Mouse (Mus musculus) spleen, postnatal 10 days (tissue): Measurements from ENCODE around the gene Fam83c.

Source experiments
- DNase-seq, 2 experiments: peaks; one replicate each; pipeline ENCODE4 v3.0.0; 2021 to 2022; ENCODE audit warnings: low spot score in 2 of 2

The Fam83c gene

GRCm38 (mm10) chr2:155826630-155827424 is 7.8 kb downstream of the Fam83c start, which contains the start of gene Eif6:
Gene Eif6, minus strand, starts transcription at chr2:155826925.
- DNase-seq = peak in 1 of 2 experiments; percentile 89

DNA sequence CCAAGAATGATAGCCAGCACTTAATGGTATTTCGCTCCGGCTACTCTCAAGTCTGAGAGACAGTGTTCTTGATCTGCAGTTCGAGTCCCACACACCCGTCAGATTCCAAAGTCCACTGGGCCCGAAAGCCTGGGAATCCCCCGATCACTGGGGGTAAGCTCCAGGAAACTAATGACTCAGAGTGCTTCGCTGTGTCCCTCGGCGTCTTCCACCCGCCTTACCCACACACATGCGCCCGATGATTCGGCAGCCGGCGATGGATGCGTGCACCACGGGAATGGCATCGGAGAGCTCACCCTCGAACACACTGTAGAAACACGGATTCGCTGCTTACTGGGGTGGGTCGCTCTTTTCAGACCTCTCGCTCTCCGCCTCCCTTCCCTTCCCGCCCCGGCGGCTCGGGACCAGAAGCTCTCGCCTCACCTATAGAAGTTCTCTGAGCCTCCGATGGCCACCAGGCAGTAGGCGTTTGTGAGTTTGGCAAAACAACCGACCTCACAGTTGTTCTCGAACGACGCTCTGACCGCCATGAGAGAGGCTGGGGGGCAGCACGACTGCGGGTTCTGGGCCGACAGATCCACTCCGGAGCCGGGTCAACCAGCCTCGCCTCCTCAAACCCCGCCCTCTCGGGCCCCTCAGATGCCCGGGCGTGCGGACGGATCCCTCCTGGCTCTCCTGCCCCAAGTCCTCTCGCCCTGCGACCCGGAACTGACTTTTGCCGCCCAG is 8.6 kb downstream of the Fam83c start:
- DNase-seq = peak; percentile 51 to 73

DNA sequence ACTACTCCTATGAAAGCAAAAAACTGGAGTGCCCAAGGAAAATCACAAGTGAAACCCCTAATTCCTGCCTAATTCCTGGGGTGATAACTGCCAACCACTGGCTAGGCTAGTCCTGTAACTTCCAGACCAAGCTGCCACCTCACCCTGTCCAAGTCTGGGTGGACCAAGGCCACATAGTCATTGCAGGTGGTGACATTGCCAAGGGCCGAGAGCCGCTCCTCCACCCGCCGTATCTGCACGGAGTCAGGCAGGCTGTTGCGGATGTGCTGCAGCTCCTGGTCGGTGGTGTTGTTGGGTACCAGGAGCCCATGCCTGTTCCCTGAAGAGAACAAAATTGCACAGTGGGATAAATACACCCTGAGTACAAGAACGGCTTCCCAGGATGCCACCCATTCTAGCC is 10.9 kb downstream of the Fam83c start:
- DNase-seq = no peak

- no peak for DNase-seq
Measured at GRCm38 (mm10) chr2:155820779-155821178, 13.9 kb downstream of the Fam83c start.

- no peak for DNase-seq
Measured at GRCm38 (mm10) chr2:155819449-155820251, 15.0 kb downstream of the Fam83c start.

GRCm38 (mm10) chr2:155819392-155819448 is 15.4 kb downstream of the Fam83c start, which contains the start of gene BC029722:
Gene BC029722, minus strand, starts transcription at chr2:155819426.
- DNase-seq = no peak

GRCm38 (mm10) chr2:155818596-155819391 is 15.9 kb downstream of the Fam83c start:
- DNase-seq = peak; percentile 89 to 96

DNA sequence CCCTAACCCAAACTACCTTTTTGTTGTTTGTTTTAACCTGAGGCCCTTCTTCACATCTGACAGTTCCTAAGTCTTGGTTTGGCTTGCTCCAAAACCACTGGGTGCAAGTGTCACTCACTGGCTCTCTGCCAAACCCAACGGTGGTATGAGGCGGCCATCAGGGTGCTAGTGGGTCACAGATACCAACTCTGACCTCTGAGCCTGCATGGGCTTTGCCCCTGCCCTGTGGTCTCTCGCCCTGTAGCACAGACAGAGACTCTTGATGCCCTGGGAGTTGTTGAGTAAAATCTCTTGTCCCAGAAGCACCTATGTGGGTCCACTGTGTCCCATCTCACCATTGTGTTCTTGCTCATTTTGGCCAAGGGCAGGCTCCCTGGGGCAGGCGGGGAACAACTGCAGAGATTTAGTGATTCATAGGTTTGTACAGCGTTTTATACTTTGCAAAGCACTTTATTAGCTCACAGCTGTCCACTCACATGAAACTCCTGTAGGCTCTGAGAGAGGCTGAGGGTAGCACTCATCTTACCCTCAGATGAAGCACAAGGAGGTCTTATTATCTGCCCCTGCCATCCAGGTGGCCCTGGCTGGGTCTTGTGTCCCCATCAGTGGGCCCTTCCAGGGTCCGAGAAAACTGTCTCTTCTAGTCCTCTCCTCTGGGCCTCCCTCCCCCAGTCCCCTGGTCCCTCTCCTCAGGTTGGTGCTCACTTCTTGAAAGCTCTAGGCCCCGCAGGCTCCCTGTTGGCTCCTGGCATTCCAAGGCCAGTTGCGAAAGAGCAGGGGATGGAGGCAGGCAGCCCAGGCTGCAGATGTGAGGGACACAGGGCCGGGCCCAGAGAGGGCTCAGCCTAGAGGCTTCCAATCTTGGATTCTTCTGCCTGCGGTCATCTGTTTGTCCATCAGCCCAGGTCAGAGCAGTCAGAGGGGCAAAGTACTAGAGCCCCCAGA is 17.1 kb downstream of the Fam83c start:
- DNase-seq = no peak

DNA sequence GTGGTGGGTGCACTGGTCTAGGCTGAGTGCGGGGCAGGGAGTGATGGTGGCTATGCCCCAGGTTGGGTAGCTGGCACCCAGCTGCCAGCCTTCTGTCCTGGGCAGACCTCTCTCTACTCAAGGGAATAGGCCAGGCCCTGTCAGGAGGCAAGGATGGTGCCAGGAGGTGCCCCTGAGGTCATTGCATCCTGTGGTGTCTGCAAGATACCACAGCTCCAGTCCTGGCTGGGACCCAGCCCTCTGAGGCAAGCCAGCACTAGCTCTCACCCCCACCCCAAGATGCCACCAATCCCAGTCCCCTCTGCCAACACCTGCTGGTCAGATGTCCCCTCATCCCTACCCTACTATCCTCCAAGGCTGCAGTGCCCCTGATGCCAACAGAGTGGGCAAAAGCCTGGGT is 18.5 kb downstream of the Fam83c start:
- no peak for DNase-seq

DNA sequence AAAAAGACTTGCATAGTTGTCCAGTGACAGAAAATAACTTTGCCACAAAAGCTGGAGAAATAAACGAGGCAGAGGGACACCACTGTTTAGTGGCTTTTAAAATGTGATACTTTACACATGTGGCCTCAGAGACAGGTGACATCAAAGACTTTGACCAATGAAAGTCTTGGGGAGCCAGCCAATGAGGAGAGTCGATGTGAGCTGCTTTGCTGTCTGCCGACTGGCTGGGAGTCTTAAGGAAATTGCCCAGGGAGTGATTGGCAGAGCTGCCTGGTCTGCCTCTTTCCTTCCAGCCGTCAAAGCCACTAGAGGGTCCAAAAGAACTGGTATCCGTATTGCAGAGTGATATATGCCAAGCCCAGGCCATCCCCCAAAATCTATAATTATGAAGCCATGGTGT is 19.8 kb downstream of the Fam83c start:
- DNase-seq = no peak

- no peak for DNase-seq
Measured at GRCm38 (mm10) chr2:155812637-155813036, 22.0 kb downstream of the Fam83c start.

DNA sequence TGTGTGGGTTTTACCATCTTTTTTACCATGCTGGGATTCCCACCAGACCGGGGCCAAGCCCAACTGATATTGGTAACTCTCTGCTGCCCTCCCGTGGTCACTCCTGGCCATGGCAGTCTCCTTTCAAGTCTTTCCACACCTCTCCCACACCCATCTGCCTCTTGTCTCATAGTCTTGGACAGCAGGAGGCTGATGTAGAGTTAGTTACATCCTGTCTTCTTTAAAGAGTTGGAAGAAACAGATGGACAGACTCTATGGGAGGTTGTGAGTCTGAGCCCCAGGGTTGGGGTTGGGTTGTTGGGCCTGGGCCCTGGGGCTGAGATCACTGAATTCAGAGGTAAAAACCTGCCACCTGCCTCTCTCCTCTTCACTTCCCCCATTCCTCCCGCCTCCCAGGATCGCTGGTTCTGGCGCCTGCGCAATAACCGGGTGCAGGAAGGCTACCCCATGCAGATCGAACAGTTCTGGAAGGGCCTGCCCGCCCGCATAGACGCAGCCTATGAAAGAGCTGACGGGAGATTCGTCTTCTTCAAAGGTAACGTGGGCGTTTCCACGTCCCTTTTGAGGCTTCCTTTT is 22.7 kb downstream of the Fam83c start:
- peak; percentile 78 to 88 for DNase-seq

DNA sequence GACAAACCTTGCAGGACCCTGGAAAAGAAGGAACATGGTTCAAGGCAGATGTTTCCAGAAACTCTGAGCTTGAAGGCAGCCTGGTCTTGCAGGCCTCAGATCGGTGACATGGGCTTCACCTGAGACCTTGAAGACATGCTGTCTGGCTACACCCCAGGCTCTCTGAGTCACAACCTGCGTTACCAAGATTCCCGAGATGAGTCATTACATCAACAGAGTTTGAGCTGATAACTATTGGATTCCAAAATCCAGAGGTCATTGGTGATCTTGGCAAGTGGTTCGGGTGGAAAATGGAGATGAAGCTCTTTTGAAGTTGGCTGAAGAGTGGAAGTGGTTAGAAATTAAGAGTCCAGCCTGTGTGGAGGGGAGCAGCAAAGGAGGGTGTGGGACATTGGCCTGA is 25.0 kb downstream of the Fam83c start:
- DNase-seq = no peak

- no peak for DNase-seq
Measured at GRCm38 (mm10) chr2:155807408-155807807, 27.2 kb downstream of the Fam83c start.

DNA sequence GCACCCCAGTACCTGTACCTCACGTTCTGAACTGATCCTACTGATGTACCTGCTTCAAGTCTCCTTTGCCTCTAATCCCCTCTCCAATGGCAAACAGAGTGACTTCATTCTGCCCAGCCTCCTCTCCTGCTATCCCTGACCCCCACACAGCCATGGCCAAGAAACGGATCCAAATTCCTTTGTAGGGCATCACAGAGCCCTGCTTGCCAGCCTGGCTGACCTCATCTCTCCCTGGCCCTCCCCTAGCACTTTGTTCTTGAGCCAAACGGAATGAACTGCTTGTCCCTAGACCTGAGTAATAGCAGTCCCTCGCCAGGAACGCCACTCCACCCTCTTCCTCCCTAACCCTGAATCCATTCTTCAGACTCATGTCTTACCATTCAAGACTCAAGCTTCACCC is 28.1 kb downstream of the Fam83c start:
- DNase-seq = no peak

GRCm38 (mm10) chr2:155805925-155806255 is 28.8 kb downstream of the Fam83c start:
- no peak for DNase-seq

DNA sequence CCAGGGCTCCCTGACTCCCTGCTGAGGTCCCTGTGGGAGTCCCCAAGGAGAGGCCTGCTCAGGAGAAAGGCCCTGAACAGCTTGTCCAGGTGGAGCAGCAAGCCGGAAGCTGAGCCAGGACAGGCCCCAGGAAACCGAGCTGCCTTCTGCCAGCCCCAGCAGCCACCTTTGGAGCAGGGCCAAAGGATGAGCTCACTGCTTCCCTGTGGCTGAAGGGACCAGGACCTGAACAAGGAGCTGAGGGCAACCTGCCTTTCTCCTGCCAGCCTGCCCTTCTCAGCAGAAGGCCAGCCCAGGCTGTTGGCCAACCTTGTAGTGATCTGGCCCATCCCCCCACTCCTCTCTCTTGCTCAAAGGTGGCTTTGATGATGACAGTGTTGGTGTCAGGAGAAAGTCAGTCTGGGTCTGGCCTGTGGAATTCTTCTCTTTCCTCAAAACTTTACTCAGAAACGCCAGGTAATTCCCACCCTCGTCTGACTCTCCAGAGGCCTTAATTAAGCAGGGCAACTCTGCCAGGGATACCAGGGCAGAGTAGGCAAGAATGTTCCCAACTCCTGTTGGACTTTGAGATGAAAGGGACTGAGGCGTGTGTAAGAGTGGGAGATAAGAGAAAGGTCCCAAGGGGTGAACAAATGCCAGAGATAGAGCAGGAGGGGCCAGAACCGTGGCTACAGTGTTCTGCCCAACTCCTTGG is 29.3 kb downstream of the Fam83c start:
- DNase-seq = no peak

DNA sequence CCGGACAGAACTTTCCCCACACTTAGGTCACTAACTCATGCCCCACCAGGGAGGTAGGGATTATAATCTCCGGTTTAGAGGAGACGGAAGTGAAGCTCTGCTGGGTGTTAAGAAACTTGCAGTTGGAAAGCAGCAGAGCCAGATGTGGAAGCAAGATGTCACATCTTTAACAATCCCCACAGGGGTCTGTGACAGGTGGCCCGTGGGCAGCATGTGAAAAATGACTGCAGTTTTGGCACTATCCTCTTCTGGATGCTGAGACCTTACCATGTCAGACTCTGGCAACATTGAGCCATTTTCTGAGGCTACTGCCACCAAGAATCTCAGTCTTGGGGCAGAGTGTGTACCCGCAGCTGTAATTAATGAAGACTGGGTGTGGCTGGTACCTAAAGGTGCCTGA is 30.6 kb downstream of the Fam83c start:
- no peak for DNase-seq

- peak in 1 of 2 experiments; percentile 59 for DNase-seq
Measured at GRCm38 (mm10) chr2:155802761-155803160, 31.9 kb downstream of the Fam83c start.

DNA sequence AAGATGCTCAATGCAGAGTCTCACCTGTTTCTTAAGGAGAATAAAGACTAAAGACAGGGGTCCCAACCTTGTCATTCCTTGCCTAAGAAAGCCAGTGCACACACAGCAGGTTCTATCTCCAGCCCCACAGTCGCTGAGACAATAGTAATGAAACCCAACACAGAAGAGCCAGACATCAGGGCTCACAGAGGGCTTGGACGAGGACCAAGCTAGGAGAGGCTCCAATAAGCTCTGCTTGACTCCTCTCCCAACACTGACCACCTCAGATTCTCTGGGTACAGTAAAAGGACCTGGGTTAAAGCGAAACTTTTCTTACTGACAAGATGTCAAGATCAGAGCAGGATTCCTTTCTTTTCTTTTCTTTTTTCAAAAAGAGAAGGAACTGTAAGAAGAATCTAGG is 36.0 kb downstream of the Fam83c start:
- no peak for DNase-seq
